Mouse (Mus musculus): Measurements from ENCODE around the gene Fstl3. TPM values are rescaled to one million over a fixed set of nuclear protein-coding genes. Genes with fewer than 3 reads are reported as not detected.

Gene Fstl3
- polyA plus RNA-seq, 1 experiment from 2014 or later, result 26.4 TPM

GRCm38 (mm10) chr10:79781139-79781538, 4.1 kb downstream of the Fstl3 start:
- Histone ChIP-seq H3K27ac (ENCODE audit: low read length) (no peak overlapping the region), H3K4me1 (ENCODE audit: insufficient read depth, low read length) (peaks cover 42% of the 10 kb centered on the region), H3K4me2 (replicated peaks; ENCODE audit: low read depth, low read length) (peak overlapping the region; percentile 94), H3K27me3 (ENCODE audit: insufficient read depth, low read length) (no peaks in the 10 kb centered on the region; the same call in none of the 2 replicates), H3K9ac (replicated peaks; ENCODE audit: low read length) (peak overlapping the region; percentile 17; the same call in 1 of the 2 replicates), H3K9me3 (ENCODE audit: low read length) (no peaks in the 10 kb centered on the region), H3K36me3 (ENCODE audit: insufficient read depth, low read length) (no peaks in the 10 kb centered on the region), H3K4me3 (ENCODE audit: low read length) (peak overlapping the region; percentile 55)
- ATAC-seq (ENCODE audit: low FRiP score, low TSS enrichment), result no peak
- WGBS, result 30% methylated on average over 21 of the region's 21 CpGs

DNA sequence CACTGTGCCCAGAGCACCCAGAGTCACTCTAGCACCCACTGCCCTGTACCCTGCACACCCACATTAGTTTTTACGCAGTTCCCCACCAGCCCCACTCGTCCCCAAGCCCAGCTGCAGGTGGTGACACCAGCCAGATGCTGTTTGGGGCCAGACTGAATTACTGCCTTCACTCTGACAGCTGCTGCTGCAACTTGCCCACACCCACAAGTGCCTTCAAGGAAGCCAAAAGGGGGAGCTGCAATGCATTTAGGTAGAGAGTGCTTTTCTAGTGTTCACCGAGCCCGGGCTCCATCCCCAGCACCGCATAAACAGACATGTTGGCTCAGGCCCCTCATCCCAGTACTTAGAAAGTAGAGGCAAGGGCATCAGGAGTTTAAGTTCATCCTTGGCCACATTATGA, 4.9 kb downstream of the Fstl3 start:
- no peak for ATAC-seq (ENCODE audit: low FRiP score, low TSS enrichment)
- Histone ChIP-seq H3K4me1 (ENCODE audit: insufficient read depth, low read length) (peaks cover 39% of the 10 kb centered on the region), H3K27ac (ENCODE audit: low read length) (no peak overlapping the region), H3K27me3 (ENCODE audit: insufficient read depth, low read length) (no peaks in the 10 kb centered on the region; the same call in 1 of the 2 replicates), H3K36me3 (ENCODE audit: insufficient read depth, low read length) (no peaks in the 10 kb centered on the region), H3K4me2 (replicated peaks; ENCODE audit: low read depth, low read length) (no peak overlapping the region), H3K9ac (replicated peaks; ENCODE audit: low read length) (no peak overlapping the region), H3K9me3 (ENCODE audit: low read length) (no peaks in the 10 kb centered on the region), H3K4me3 (ENCODE audit: low read length) (no peak overlapping the region)
- 50% methylated on average over 5 of the region's 5 CpGs for WGBS

DNA sequence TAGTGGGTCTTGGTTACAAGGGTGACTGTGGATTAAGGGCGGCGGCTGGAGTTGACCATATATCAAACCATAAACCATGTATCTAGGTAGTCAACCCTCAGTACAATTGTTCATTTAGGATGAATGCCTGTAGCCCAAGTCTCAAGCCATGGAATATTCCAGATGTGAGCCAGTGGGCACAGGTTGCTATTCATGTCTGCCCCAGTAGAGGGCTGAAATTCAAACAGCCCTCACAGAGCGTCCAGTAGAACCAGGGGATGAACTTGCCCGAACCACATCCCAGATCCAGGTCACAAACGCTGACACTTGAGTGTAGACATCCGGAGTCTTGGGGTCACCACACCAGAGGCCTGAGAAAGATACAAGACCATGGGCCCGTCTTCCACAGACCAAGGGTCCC, 6.0 kb downstream of the Fstl3 start:
- 57% methylated on average over 7 of the region's 7 CpGs for WGBS

GRCm38 (mm10) chr10:79783920-79784800, 7.1 kb downstream of the Fstl3 start:
- no peaks in the 10 kb centered on the region for H3K9me3 ChIP-seq (ENCODE audit: low read length)
- H3K27me3 ChIP-seq (ENCODE audit: insufficient read depth, low read length), result no peaks in the 10 kb centered on the region; the same call in 1 of the 2 replicates
- 42% methylated on average over 27 of the region's 27 CpGs for WGBS
- no peak overlapping the region for H3K9ac ChIP-seq (replicated peaks; ENCODE audit: low read length)
- no peak overlapping the region for H3K27ac ChIP-seq (ENCODE audit: low read length)
- H3K4me2 ChIP-seq (replicated peaks; ENCODE audit: low read depth, low read length), result no peak overlapping the region
- H3K36me3 ChIP-seq (ENCODE audit: insufficient read depth, low read length), result no peaks in the 10 kb centered on the region
- peaks cover 18% of the 10 kb centered on the region for H3K4me1 ChIP-seq (ENCODE audit: insufficient read depth, low read length)
- no peak overlapping the region for H3K4me3 ChIP-seq (ENCODE audit: low read length)
- ATAC-seq (ENCODE audit: low FRiP score, low TSS enrichment), result no peak

More for the DNA sequence above, 6.0 kb downstream of the Fstl3 start:
- H3K4me2 ChIP-seq (replicated peaks; ENCODE audit: low read depth, low read length), result no peak overlapping the region
- no peaks in the 10 kb centered on the region; the same call in 1 of the 2 replicates for H3K27me3 ChIP-seq (ENCODE audit: insufficient read depth, low read length)
- no peaks in the 10 kb centered on the region for H3K9me3 ChIP-seq (ENCODE audit: low read length)
- H3K9ac ChIP-seq (replicated peaks; ENCODE audit: low read length), result no peak overlapping the region
- no peak overlapping the region for H3K27ac ChIP-seq (ENCODE audit: low read length)
- no peak overlapping the region for H3K4me3 ChIP-seq (ENCODE audit: low read length)
- ATAC-seq (ENCODE audit: low FRiP score, low TSS enrichment), result no peak
- peaks cover 29% of the 10 kb centered on the region for H3K4me1 ChIP-seq (ENCODE audit: insufficient read depth, low read length)
- no peaks in the 10 kb centered on the region for H3K36me3 ChIP-seq (ENCODE audit: insufficient read depth, low read length)

- Histone ChIP-seq H3K9me3 (ENCODE audit: low read length) (no peaks in the 10 kb centered on the region), H3K4me2 (replicated peaks; ENCODE audit: low read depth, low read length) (no peak overlapping the region), H3K9ac (replicated peaks; ENCODE audit: low read length) (no peak overlapping the region), H3K27me3 (ENCODE audit: insufficient read depth, low read length) (no peaks in the 10 kb centered on the region), H3K4me1 (ENCODE audit: insufficient read depth, low read length) (peaks cover 7% of the 10 kb centered on the region), H3K27ac (ENCODE audit: low read length) (no peak overlapping the region), H3K4me3 (ENCODE audit: low read length) (no peak overlapping the region), H3K36me3 (ENCODE audit: insufficient read depth, low read length) (no peaks in the 10 kb centered on the region)
- WGBS, result 32% methylated on average over 7 of the region's 7 CpGs
- no peak for ATAC-seq (ENCODE audit: low FRiP score, low TSS enrichment)
Measured at GRCm38 (mm10) chr10:79788386-79789158, 11.5 kb downstream of the Fstl3 start.

DNA sequence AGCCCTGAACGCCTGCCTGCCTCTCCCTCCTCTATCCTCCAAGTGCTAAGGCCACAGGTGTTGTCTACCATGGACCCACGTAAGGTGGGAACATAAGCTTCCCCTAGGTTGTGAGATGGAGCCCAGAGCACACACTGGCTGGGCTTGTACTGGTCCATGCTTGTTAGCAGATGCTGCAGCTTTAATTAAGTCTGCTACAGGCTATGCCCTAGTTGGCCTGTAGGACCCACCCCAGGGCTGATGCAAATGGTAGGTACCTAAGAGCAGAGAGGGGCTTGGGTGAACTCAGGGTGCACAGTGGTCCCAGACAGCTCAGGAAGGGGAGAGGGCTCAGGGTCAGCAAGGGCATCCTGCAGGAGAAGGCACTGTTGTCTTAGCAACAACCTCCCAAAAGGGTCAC, 12.5 kb downstream of the Fstl3 start:
- 52% methylated on average over 2 of the region's 2 CpGs for WGBS
- no peaks in the 10 kb centered on the region for H3K36me3 ChIP-seq (ENCODE audit: insufficient read depth, low read length)
- no peak overlapping the region for H3K4me3 ChIP-seq (ENCODE audit: low read length)
- no peak overlapping the region for H3K9ac ChIP-seq (replicated peaks; ENCODE audit: low read length)
- no peak overlapping the region for H3K27ac ChIP-seq (ENCODE audit: low read length)
- peaks cover 11% of the 10 kb centered on the region for H3K4me1 ChIP-seq (ENCODE audit: insufficient read depth, low read length)
- H3K4me2 ChIP-seq (replicated peaks; ENCODE audit: low read depth, low read length), result no peak overlapping the region
- H3K9me3 ChIP-seq (ENCODE audit: low read length), result no peaks in the 10 kb centered on the region
- ATAC-seq (ENCODE audit: low FRiP score, low TSS enrichment), result no peak
- no peaks in the 10 kb centered on the region for H3K27me3 ChIP-seq (ENCODE audit: insufficient read depth, low read length)

DNA sequence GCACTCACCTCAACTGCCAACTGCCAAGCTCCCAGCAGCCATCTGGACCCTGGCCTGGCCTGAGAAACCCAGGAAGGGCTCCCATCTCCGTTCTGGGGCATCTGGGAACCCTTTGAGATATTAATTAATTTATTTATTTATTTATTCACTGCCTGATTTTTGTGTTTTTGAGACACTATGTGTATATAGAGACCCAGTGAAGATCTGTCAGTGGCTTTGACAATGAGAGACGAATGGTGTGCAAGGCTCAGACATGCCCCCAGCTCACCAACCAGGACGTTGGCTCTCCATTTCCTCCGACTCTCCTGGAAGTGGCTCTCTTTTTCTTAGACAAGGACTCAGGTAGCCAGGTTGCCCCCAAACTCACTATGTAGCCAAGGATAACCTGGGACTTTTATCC, 13.8 kb downstream of the Fstl3 start, which contains the start of gene Prss57:
TSS of gene Prss57 (minus strand) at position 101 of the 400 bp plus-strand sequence.
- no peak within 1 kb of the TSS for H3K4me2 ChIP-seq (replicated peaks; ENCODE audit: low read depth, low read length)
- 88% methylated on average over 4 of the region's 4 CpGs for WGBS
- ATAC-seq (ENCODE audit: low FRiP score, low TSS enrichment), result no peak
- no peak within 1 kb of the TSS for H3K9ac ChIP-seq (replicated peaks; ENCODE audit: low read length)
- no peaks in the 10 kb centered on the region for H3K36me3 ChIP-seq (ENCODE audit: insufficient read depth, low read length)
- peaks cover 18% of the 10 kb centered on the region for H3K4me1 ChIP-seq (ENCODE audit: insufficient read depth, low read length)
- H3K27ac ChIP-seq (ENCODE audit: low read length), result no peak within 1 kb of the TSS
- H3K4me3 ChIP-seq (ENCODE audit: low read length), result no peak within 1 kb of the TSS
- H3K27me3 ChIP-seq (ENCODE audit: insufficient read depth, low read length), result no peaks in the 10 kb centered on the region
- H3K9me3 ChIP-seq (ENCODE audit: low read length), result no peaks in the 10 kb centered on the region

GRCm38 (mm10) chr10:79792339-79793040, 15.4 kb downstream of the Fstl3 start:
- Histone ChIP-seq H3K27me3 (ENCODE audit: insufficient read depth, low read length) (no peaks in the 10 kb centered on the region), H3K9me3 (ENCODE audit: low read length) (no peaks in the 10 kb centered on the region), H3K4me1 (ENCODE audit: insufficient read depth, low read length) (peaks cover 33% of the 10 kb centered on the region), H3K36me3 (ENCODE audit: insufficient read depth, low read length) (no peaks in the 10 kb centered on the region), H3K4me2 (replicated peaks; ENCODE audit: low read depth, low read length) (no peak overlapping the region), H3K9ac (replicated peaks; ENCODE audit: low read length) (no peak overlapping the region), H3K27ac (ENCODE audit: low read length) (peak overlapping the region; percentile 90), H3K4me3 (ENCODE audit: low read length) (no peak overlapping the region)
- 85% methylated on average over 5 of the region's 5 CpGs for WGBS
- ATAC-seq (ENCODE audit: low FRiP score, low TSS enrichment), result no peak

GRCm38 (mm10) chr10:79793051-79793737, 16.1 kb downstream of the Fstl3 start, which contains the start of gene Palm:
Gene Palm (plus strand): TSS chr10:79793572.
- H3K9me3 ChIP-seq (ENCODE audit: low read length), result no peaks in the 10 kb centered on the region
- 7% methylated on average over 42 of the region's 51 CpGs for WGBS

More at GRCm38 (mm10) chr10:79793051-79793737, 16.1 kb downstream of the Fstl3 start, which contains the start of gene Palm:
- H3K9ac ChIP-seq (replicated peaks; ENCODE audit: low read length), result peak within 1 kb of the TSS; percentile 95
- peak within 1 kb of the TSS; percentile 90 for H3K27ac ChIP-seq (ENCODE audit: low read length)
- peak within 1 kb of the TSS; percentile 93 for H3K4me3 ChIP-seq (ENCODE audit: low read length)
- peaks cover 37% of the 10 kb centered on the region for H3K4me1 ChIP-seq (ENCODE audit: insufficient read depth, low read length)
- no peaks in the 10 kb centered on the region for H3K36me3 ChIP-seq (ENCODE audit: insufficient read depth, low read length)
- peak within 1 kb of the TSS; percentile 81 for H3K4me2 ChIP-seq (replicated peaks; ENCODE audit: low read depth, low read length)
- H3K27me3 ChIP-seq (ENCODE audit: insufficient read depth, low read length), result no peaks in the 10 kb centered on the region
- ATAC-seq (ENCODE audit: low FRiP score, low TSS enrichment), result peak; percentile 77
